Mouse (Mus musculus) cortical plate, adult 2 months (tissue): ENCODE measurements at regions not wholly inside any gene's neighbourhood (a gene's known extent, or its start where the extent isn't known, plus 50 kb on each side); places are given as distances from the start of the nearest gene placed in this dataset.

Source experiments
- CTCF ChIP-seq: fragments of 200-500 bp; IDR thresholded peaks from 2 replicates; pipeline ENCODE4 v1.5.1; 2011; ENCODE audit warnings: mild to moderate bottlenecking, control low read depth, low read length; ENCODE audit not compliant: insufficient read depth; ENCODE audit errors: extremely low read depth
- POLR2A ChIP-seq: fragments of 200-500 bp; IDR thresholded peaks from 2 replicates; pipeline ENCODE4 v1.6.1; 2011; ENCODE audit warnings: mild to moderate bottlenecking, low read length, control low read depth; ENCODE audit not compliant: insufficient read depth; ENCODE audit errors: extremely low read depth

DNA sequence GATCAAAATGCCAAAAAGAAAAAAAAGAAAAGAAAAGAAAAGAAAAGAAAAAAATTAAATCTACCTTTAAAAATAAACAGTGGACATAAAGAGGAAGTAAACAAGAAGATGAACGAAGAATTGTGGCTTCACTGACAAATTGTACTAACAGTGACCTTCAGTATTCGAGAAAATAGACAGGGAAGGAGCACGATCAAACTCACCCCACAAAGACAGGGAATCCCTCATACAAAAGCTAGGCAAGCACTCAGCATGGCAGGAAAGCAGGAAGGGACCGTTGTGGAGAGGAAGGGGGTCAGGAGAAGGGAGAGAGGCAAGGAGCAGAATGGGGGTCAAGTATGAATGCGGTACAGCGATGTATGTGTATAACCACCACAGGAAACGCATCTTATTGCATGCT lies 74.6 kb upstream of the Cnot2 start:
- no peak for TF ChIP-seq CTCF
- no peak for TF ChIP-seq POLR2A
